Mouse (Mus musculus): ENCODE data around the gene Gps1.
"Not testable (repeated sequence)": the region's sequence is repeated elsewhere in the genome, so short reads cannot be mapped to it uniquely, and the experiment has no call there.

The Gps1 gene

DNA sequence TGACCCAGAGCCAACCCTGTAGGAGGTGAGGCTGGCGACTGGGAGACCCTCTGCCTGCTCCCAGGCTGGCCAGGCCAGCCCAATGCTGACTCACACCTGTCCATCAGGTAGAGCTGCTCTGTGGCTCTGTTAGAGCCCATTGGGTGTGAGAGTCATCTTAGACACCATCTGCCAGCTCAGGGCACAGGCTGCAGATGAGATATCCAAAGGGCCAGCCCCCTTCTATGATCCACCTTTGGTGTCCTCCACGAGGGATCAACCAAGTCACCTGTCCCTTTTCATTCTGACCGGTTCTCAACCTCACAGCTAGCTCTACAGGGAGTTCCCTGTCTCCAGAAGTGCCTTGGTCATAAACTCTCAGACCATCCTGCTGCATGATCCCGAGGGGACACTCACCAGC, 38.2 kb downstream of the Gps1 start:
- no peak for DNase-seq (ENCODE audit: low spot score in 2 of 2)

GRCm38 (mm10) chr11:120822831-120823550, 38.9 kb downstream of the Gps1 start:
- DNase-seq (ENCODE audit: low spot score in 2 of 2) = peak; percentile 32 to 46

- DNase-seq (ENCODE audit: low spot score in 2 of 2) = no peak
Measured at GRCm38 (mm10) chr11:120823551-120823947, 39.5 kb downstream of the Gps1 start.

DNA sequence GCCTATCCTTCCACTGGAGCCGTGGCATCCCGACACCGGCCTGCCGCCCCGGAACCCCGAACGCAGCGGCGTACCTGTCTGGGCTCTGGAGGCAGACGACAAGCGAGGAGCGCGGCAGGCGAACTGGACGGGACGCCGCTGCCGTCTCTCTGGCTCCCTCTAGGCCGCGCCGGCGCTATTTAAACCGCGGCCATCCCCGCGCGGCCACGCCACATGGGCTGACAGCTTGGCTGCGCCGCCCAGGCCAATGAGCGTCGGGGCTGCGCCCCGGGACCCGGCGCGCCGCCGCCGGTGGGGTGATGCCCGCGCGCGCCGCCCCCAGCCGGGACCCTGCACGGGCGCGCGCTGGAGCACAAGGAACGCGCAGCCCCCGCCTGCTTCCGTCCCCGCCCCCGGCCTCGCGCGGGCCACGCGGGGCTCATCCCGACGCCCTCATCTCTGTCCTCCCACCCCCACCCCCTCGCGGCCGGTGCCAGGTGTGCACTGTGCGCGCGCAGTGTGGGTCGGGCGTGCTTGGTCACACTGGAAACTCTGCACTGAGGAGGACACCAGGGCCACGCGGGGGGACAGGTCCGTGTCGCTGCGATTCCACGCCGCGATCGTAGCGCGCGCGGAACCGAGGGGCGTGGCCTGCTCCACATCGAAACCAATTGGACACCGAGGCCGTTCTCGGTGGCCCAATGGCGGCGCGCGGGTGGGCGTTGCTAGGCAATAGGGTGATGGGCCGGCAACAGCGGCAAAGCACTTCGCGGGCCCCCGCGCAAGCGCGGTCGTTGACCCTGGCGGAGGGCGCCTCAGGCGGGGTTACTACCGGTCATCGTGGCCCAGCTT, 40.1 kb downstream of the Gps1 start, which contains the start of gene Fasn:
TSS of gene Fasn (minus strand) at position 592 of the 831 bp plus-strand sequence.
- DNase-seq (ENCODE audit: low spot score in 2 of 2) = peak; percentile 86 to 94

GRCm38 (mm10) chr11:120824787-120825288, 40.8 kb downstream of the Gps1 start:
- DNase-seq (ENCODE audit: low spot score in 2 of 2) = no peak

DNA sequence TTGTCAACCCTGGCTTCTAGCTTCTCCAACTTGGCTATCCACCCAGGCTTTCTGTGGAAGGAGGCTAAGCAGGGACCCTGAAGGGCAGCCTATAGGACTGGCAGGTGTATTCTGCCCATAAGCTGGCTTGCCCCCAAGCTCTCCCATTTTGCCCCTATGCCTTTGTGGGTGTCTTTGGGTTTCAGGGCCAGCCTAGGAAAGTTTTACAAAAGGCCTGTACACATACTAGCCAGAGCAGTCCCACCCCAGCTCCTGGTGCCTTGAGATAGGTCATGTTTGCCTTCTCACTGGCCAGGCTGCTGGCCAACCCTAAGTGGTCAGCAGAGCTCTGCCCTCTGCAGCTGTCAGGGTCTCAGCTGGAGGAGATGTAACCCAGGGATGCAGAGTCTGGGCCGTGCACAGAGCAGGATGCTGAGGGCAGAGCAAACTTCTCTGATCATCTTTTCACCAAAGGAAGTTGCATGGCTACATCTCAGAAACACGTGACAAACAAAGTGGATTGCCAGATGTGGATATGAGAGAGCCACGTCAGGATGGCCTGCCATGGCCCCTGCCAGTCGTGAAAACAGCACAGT, 41.3 kb downstream of the Gps1 start:
- DNase-seq (ENCODE audit: low spot score in 2 of 2) = no peak

GRCm38 (mm10) chr11:120826016-120826953, 42.2 kb downstream of the Gps1 start:
- DNase-seq (ENCODE audit: low spot score in 2 of 2) = peak in 1 of 2 experiments; percentile 15

- DNase-seq (ENCODE audit: low spot score in 2 of 2) = no peak
Measured at GRCm38 (mm10) chr11:120828416-120828815, 44.3 kb downstream of the Gps1 start.

DNA sequence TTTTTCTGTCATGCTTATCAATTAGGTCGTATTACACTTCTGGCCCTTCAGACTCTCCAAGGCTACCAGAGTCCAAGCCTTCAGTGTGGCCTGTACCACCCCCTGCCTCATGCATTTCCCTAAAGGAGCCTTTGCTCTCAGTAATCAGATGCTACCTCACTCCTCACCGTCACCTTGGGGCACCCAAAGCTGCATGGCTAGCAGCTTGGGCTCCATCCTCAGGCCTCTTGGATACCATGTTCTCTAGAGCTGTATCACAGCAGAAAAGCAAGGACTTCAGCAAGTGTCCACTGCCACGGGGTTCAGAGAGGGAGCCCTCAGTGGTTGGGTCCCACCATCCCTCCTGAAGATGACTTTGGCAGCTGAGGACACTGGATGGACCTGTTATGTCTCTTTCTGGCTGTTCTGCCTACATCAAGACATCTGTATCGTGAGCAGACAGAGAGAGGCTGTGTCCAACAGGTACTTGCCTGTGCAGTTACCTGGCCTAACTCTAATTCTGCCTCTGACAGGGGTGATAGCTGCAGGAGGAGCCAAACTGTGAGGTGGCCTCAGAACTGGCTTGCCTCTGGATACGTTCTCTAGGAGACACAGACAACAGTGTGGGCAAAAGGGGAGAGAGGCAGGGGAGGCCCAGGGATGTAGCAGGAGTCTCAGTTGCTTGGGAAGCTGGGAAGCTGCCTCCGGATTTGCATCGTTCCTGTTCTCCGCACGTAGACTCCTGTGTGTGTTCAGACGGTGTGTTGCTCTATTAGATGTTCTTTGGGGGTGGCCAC, 45.9 kb downstream of the Gps1 start:
- no peak for DNase-seq (ENCODE audit: low spot score in 2 of 2)

DNA sequence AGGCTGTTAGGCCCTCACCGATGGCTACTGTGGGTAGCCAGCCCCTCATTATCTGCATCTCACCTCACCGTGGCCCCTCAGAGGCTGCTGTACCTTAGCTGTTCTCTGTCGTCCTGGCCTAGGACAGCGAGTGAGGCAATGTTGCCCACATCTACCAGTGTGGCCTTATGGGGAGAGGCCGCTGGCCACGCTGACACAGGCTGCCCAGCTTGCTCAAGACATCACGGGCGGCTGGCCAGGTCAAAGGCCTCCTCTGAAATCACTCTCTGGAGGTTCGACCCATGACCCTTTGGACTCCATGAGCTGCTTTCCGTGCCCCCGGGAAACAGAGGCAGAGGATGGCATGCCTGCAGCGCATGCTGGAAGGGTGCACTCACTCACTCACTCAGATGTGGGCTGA, 46.6 kb downstream of the Gps1 start:
- DNase-seq (ENCODE audit: low spot score in 2 of 2) = no peak

- DNase-seq (ENCODE audit: low spot score in 2 of 2) = no peak
Measured at GRCm38 (mm10) chr11:120831659-120832440, 47.8 kb downstream of the Gps1 start.

DNA sequence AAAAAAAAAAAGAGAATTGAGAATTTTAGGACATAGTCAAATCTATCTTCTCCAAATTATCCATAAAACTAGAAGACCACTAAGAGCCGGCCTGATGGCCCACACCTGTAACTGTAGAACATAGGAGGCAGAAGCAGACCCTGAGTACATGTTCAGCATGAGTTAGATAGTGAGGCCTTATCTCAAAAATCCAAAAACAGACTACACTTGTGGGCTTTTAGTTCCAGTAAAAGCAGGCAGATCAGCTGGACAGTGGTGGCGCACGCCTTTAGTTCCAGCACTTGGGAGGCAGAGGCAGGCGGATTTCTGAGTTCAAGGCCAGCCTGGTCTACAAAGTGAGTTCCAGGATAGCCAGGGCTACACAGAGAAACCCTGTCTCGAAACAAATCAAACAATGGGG, 48.9 kb downstream of the Gps1 start:
- not testable (repeated sequence) for DNase-seq (ENCODE audit: low spot score in 2 of 2)

DNA sequence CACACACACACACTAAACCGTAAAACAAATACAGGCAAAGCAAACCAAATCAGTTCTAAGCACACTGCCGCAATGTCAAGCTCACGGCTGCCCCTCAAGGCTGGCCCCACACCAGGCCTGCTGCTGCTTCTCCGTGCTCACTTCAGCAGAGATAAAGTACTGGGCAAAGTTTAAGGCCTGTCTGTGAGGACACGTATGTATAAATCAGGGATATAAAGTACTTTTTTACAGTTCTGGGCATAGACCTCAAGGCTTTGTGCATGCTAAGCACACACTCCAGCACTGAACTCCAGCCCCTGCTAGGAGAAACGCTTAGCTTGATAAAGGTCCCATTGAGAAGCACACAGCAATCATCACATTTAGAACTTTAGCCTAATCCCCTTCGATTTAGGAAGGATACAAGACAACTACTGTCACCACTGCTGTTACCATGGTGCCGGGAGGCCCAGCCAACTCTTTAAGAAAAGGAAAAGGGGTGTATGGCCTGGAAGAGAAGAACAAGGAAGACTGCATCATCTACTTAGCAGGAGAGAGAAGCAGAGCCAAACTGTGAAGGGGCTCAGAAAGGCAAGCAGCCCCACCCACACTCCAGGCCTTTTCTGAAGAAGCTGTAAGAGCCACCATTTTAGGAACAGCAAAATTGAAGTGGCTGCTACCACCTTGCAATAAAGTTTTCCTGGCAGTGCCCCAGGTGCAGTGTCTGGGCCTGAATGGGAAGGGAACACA, 49.6 kb downstream of the Gps1 start:
- DNase-seq (ENCODE audit: low spot score in 2 of 2) = no peak
